Mouse (Mus musculus) lung, embryonic 15.5 days (tissue): Measurements from ENCODE around the gene Ccsap. TPM values are rescaled to one million over a fixed set of nuclear protein-coding genes. Genes with fewer than 3 reads are reported as not detected.
A peak's percentile ranks its signal among the peaks of the same experiment; 100 is the strongest.

Experiments
- ATAC-seq: fragments of 200-750 bp; cut with Nextera tagmentation; 2 replicates; pipeline ENCODE4 v1.8.0; 2017; ENCODE audit warnings: moderate number of reproducible peaks, borderline replicate concordance; ENCODE audit not compliant: low FRiP score, low TSS enrichment; ENCODE audit errors: extremely low read depth
- H3K27ac ChIP-seq: fragments of 300-500 bp; sonication (generic); 2 replicates; pipeline ENCODE4 v1.5.1; 2015; ENCODE audit warnings: moderate library complexity, mild to moderate bottlenecking, inconsistent platforms
- H3K27me3 ChIP-seq: fragments of 300-500 bp; sonication (generic); 2 replicates; pipeline ENCODE4 v1.6.1; 2015; ENCODE audit warnings: inconsistent platforms
- H3K36me3 ChIP-seq: fragments of 300-500 bp; sonication (generic); 2 replicates; pipeline ENCODE4 v1.6.1; 2015; ENCODE audit warnings: inconsistent platforms
- H3K4me1 ChIP-seq: fragments of 300-500 bp; sonication (generic); 2 replicates; pipeline ENCODE4 v1.6.1; 2015; ENCODE audit warnings: inconsistent platforms
- H3K4me2 ChIP-seq: fragments of 300-500 bp; sonication (generic); 2 replicates; pipeline ENCODE4 v1.6.1; 2015; ENCODE audit warnings: inconsistent platforms, mild to moderate bottlenecking, moderate library complexity
- H3K4me3 ChIP-seq: fragments of 300-500 bp; sonication (generic); 2 replicates; pipeline ENCODE4 v1.5.1; 2015; ENCODE audit warnings: mild to moderate bottlenecking, inconsistent platforms
- H3K9ac ChIP-seq: fragments of 300-500 bp; sonication (generic); 2 replicates; pipeline ENCODE4 v1.6.1; 2015; ENCODE audit warnings: inconsistent platforms
- H3K9me3 ChIP-seq: fragments of 300-500 bp; sonication (generic); 2 replicates; pipeline ENCODE4 v1.6.1; 2016; ENCODE audit warnings: inconsistent platforms
- WGBS: fragments of 180-500 bp; shearing (Covaris S2); methylation state at CpG from one replicate; pipeline ENCODE4 v1.1.7; 2015; 5-methylcytosine and 5-hydroxymethylcytosine counted together
- polyA plus RNA-seq: library from polyadenylated mRNA; unstranded; fragments of >200 nt; fragmentation: Nextera tagmentation; extraction: Ambion mirVana; gene quantifications from 2 replicates; pipeline ENCODE4 v1.2.1, GENCODE M21; 2015

Gene Ccsap
- 4.9 and 5.6 TPM in 2 replicates for polyA plus RNA-seq

DNA sequence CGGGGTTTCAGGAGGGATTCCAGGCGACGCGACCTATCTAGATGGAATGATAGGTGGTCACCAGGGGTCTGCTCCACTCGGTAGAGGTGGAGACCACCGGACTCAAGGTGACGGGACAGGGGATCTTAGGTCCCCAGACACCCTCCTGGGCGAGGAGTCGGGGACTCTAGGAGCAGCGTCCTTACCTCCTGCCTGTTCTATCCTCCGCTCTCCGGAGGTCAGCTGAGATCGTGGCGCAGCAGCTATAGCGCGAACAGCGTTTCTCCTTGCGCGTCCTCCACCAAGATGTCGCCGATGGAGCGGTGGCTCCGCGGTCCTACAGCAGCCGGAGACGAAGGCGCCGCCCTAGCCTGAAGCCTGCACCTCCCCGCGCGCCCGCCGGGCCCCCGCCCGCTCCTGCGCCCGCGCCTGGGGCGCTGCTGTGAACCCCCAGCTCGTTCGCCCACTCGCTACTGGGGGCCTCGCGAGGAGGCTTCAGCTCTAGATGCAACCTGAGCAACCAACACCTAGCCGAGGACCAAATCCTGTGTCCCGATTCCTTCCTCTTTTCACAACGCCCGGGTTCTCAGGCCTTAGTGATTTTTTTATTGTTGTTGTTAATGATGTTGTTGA, at the start of gene Ccsap:
TSS of gene Ccsap (minus strand) at position 562 of the 612 bp plus-strand sequence.
- peaks cover 14% of the 10 kb centered on the region; the same call in 1 of the 2 replicates for H3K4me1 ChIP-seq
- peak; percentile 31; the same call in 1 of the 2 replicates for ATAC-seq
- H3K36me3 ChIP-seq = no peaks in the 10 kb centered on the region
- WGBS = 1% methylated on average over 48 of the region's 48 CpGs
- peak within 1 kb of the TSS; percentile 38 for H3K27ac ChIP-seq
- no peaks in the 10 kb centered on the region for H3K9me3 ChIP-seq
- H3K4me2 ChIP-seq = peak within 1 kb of the TSS; percentile 93
- peak within 1 kb of the TSS; percentile 77 for H3K4me3 ChIP-seq
- H3K27me3 ChIP-seq = peaks cover 46% of the 10 kb centered on the region
- H3K9ac ChIP-seq = peak within 1 kb of the TSS; percentile 60

- WGBS = 91% methylated on average over 6 of the region's 6 CpGs
- H3K4me1 ChIP-seq = no peaks in the 10 kb centered on the region
- no peak overlapping the region for H3K9ac ChIP-seq
- H3K4me3 ChIP-seq = no peak overlapping the region
- no peak overlapping the region for H3K27ac ChIP-seq
- H3K36me3 ChIP-seq = peaks cover 86% of the 10 kb centered on the region
- no peak for ATAC-seq
- H3K9me3 ChIP-seq = no peaks in the 10 kb centered on the region
- no peaks in the 10 kb centered on the region for H3K27me3 ChIP-seq
- H3K4me2 ChIP-seq = no peak overlapping the region
Observed at GRCm38 (mm10) chr8:123907604-123908003, 47.6 kb upstream of the Ccsap start.

DNA sequence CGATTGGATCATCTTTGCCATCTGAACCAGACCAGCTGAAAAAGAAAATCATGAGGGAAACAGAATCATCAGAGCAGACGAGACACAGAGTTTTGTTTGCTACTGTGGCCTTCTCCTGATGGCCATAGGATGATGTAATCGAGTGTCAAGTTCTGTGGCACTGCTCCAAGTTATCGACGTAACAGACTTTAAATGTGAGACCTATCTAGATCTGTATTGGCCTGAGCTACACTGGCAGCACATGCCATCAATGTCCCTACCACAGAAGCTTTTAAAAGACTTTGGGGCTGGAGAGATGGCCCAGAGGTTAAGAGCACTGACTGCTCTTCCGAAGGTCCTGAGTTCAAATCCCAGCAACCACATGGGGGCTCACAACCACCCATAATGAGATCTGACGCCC, 42.6 kb upstream of the Ccsap start:
- H3K4me1 ChIP-seq = no peaks in the 10 kb centered on the region

GRCm38 (mm10) chr8:123899366-123899765, 39.4 kb upstream of the Ccsap start:
- no peaks in the 10 kb centered on the region for H3K4me1 ChIP-seq
- peaks cover 49% of the 10 kb centered on the region for H3K36me3 ChIP-seq
- no peak overlapping the region for H3K4me2 ChIP-seq
- H3K4me3 ChIP-seq = no peak overlapping the region
- WGBS = 82% methylated on average over 7 of the region's 7 CpGs
- H3K27ac ChIP-seq = no peak overlapping the region
- H3K9ac ChIP-seq = no peak overlapping the region
- no peaks in the 10 kb centered on the region for H3K9me3 ChIP-seq
- ATAC-seq = no peak
- H3K27me3 ChIP-seq = peaks cover 23% of the 10 kb centered on the region

More for the DNA sequence above, 42.6 kb upstream of the Ccsap start:
- WGBS = 70% methylated on average over 7 of the region's 7 CpGs
- Histone ChIP-seq H3K27me3 (no peaks in the 10 kb centered on the region), H3K9ac (no peak overlapping the region), H3K4me2 (no peak overlapping the region), H3K36me3 (peaks cover 77% of the 10 kb centered on the region), H3K9me3 (no peaks in the 10 kb centered on the region), H3K4me3 (no peak overlapping the region), H3K27ac (no peak overlapping the region)
- ATAC-seq = no peak

- 82% methylated on average over 5 of the region's 5 CpGs for WGBS
- no peak for ATAC-seq
- H3K4me2 ChIP-seq = no peak overlapping the region
Observed at GRCm38 (mm10) chr8:123898576-123898975, 38.6 kb upstream of the Ccsap start.

GRCm38 (mm10) chr8:123896774-123897173, 36.8 kb upstream of the Ccsap start:
- no peak overlapping the region for H3K27ac ChIP-seq
- no peak for ATAC-seq
- no peak overlapping the region for H3K9ac ChIP-seq
- no peaks in the 10 kb centered on the region for H3K9me3 ChIP-seq
- no peak overlapping the region for H3K4me3 ChIP-seq
- WGBS = 50% methylated on average over 10 of the region's 10 CpGs
- peaks cover 49% of the 10 kb centered on the region for H3K27me3 ChIP-seq
- no peak overlapping the region for H3K4me2 ChIP-seq
- H3K36me3 ChIP-seq = peaks cover 24% of the 10 kb centered on the region
- H3K4me1 ChIP-seq = no peaks in the 10 kb centered on the region

More at GRCm38 (mm10) chr8:123898576-123898975, 38.6 kb upstream of the Ccsap start:
- peaks cover 41% of the 10 kb centered on the region for H3K36me3 ChIP-seq
- peaks cover 31% of the 10 kb centered on the region for H3K27me3 ChIP-seq
- no peak overlapping the region for H3K27ac ChIP-seq
- no peak overlapping the region for H3K4me3 ChIP-seq
- H3K9me3 ChIP-seq = no peaks in the 10 kb centered on the region
- no peaks in the 10 kb centered on the region for H3K4me1 ChIP-seq
- H3K9ac ChIP-seq = no peak overlapping the region

DNA sequence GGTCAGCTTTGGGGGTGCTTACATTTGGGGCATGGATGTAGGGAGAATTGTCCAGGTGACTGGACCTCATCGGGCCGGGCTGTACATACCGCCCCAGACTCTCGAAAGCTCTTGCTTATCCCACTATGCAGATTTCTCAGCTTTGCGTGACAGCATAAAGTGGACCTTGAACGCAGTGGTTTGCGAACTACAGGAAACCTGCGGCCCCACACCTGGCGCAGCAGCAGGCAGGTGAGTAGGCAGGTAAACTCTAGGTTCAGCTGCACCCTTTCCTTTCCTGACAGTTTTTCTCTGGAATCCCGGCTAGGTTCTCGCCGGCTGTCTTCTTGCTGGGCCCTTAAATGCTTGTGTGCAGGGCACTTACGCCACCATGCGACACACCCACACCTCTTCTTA, 36.4 kb upstream of the Ccsap start:
- H3K27me3 ChIP-seq = peaks cover 53% of the 10 kb centered on the region
- no peak for ATAC-seq
- H3K36me3 ChIP-seq = peaks cover 20% of the 10 kb centered on the region; the same call in 1 of the 2 replicates
- no peak overlapping the region for H3K27ac ChIP-seq
- 46% methylated on average over 14 of the region's 14 CpGs for WGBS
- no peak overlapping the region for H3K9ac ChIP-seq
- H3K4me2 ChIP-seq = no peak overlapping the region
- no peak overlapping the region for H3K4me3 ChIP-seq
- 0 out of 2 replicates have a peak, but pooled peaks cover 3% of the 10 kb centered on the region for H3K4me1 ChIP-seq
- H3K9me3 ChIP-seq = no peaks in the 10 kb centered on the region

GRCm38 (mm10) chr8:123895680-123896365, 35.8 kb upstream of the Ccsap start:
- Histone ChIP-seq H3K27me3 (peaks cover 58% of the 10 kb centered on the region), H3K4me1 (0 out of 2 replicates have a peak, but pooled peaks cover 3% of the 10 kb centered on the region), H3K4me2 (no peak overlapping the region), H3K9ac (no peak overlapping the region), H3K9me3 (no peaks in the 10 kb centered on the region), H3K36me3 (peaks cover 18% of the 10 kb centered on the region; the same call in 1 of the 2 replicates), H3K4me3 (no peak overlapping the region), H3K27ac (no peak overlapping the region)
- 66% methylated on average over 9 of the region's 9 CpGs for WGBS
- ATAC-seq = no peak

DNA sequence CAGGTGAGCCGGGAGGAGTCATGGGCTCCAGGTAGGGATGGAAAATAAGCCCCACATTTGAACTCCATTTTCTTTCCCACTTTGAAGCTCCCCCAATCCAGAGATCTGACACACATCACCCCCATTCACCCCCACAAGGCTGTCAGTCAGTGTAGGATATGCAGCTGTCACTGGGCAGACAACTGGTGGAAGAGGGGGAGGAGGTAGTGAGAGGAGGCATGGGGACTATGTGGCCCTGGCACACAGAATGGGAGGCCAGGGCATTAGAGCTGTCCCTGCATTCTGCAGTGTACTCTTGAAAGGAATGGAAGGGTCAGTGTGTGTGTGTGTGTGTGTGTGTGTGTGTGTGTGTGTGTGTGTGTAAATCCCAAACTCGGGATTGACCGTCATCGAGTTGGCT, 35.2 kb upstream of the Ccsap start:
- Histone ChIP-seq H3K27me3 (peaks cover 64% of the 10 kb centered on the region), H3K4me3 (no peak overlapping the region)

GRCm38 (mm10) chr8:123894502-123895097, 34.6 kb upstream of the Ccsap start, which contains the start of gene Acta1:
Acta1 (minus strand) TSS chr8:123894751.
- H3K27ac ChIP-seq = no peak within 1 kb of the TSS
- H3K9me3 ChIP-seq = no peaks in the 10 kb centered on the region
- H3K4me3 ChIP-seq = no peak within 1 kb of the TSS
- no peak within 1 kb of the TSS for H3K9ac ChIP-seq
- 19% methylated on average over 15 of the region's 15 CpGs for WGBS
- no peak for ATAC-seq
- no peak within 1 kb of the TSS for H3K4me2 ChIP-seq
- H3K4me1 ChIP-seq = 0 out of 2 replicates have a peak, but pooled peaks cover 3% of the 10 kb centered on the region
- H3K36me3 ChIP-seq = 0 out of 2 replicates have a peak, but pooled peaks cover 9% of the 10 kb centered on the region
- peaks cover 70% of the 10 kb centered on the region for H3K27me3 ChIP-seq

More for the DNA sequence above, 35.2 kb upstream of the Ccsap start:
- H3K27ac ChIP-seq = no peak overlapping the region
- H3K9ac ChIP-seq = no peak overlapping the region
- H3K4me1 ChIP-seq = 0 out of 2 replicates have a peak, but pooled peaks cover 3% of the 10 kb centered on the region
- no peak overlapping the region for H3K4me2 ChIP-seq
- ATAC-seq = no peak
- peaks cover 12% of the 10 kb centered on the region; the same call in 1 of the 2 replicates for H3K36me3 ChIP-seq
- no peaks in the 10 kb centered on the region for H3K9me3 ChIP-seq
- WGBS = 73% methylated on average over 4 of the region's 4 CpGs

- Histone ChIP-seq H3K9me3 (no peaks in the 10 kb centered on the region), H3K9ac (no peak overlapping the region), H3K27ac (no peak overlapping the region), H3K4me2 (no peak overlapping the region), H3K36me3 (no peaks in the 10 kb centered on the region), H3K4me1 (0 out of 2 replicates have a peak, but pooled peaks cover 3% of the 10 kb centered on the region), H3K27me3 (peaks cover 72% of the 10 kb centered on the region), H3K4me3 (no peak overlapping the region)
- ATAC-seq = no peak
- WGBS = 72% methylated on average over 11 of the region's 11 CpGs
Observed at GRCm38 (mm10) chr8:123893413-123893812, 33.4 kb upstream of the Ccsap start.
